Mouse (Mus musculus): Measurements from ENCODE around the gene Traf5.

The Traf5 gene

GRCm38 (mm10) chr1:192061666-192062306 is 30.6 kb downstream of the Traf5 start:
- no peak for DNase-seq

DNA sequence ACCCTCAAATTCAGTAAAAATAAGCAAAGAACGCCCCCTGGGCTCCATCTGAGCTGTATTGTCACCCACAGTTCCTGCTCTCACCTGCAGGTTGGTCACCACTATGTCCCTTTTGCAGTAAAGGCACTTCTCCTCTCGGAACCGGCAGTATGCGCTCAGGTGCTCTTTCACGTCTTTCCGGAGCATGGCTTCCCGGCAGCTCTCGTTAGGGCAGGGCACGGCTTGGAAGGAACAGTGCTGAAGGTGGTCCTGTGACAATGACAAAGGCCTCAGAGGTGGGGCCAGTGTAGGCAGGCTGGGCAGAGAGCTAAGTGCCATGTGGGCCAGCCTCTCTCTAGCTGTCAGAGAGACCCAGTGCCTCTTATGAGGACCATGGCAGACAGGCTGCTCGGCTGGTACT is 33.4 kb downstream of the Traf5 start:
- DNase-seq: no peak

GRCm38 (mm10) chr1:192053726-192054125 is 38.6 kb downstream of the Traf5 start:
- DNase-seq: no peak

- no peak for DNase-seq
Measured at GRCm38 (mm10) chr1:192052986-192053385, 39.4 kb downstream of the Traf5 start.

- no peak for DNase-seq
Measured at GRCm38 (mm10) chr1:192052461-192052860, 39.9 kb downstream of the Traf5 start.

DNA sequence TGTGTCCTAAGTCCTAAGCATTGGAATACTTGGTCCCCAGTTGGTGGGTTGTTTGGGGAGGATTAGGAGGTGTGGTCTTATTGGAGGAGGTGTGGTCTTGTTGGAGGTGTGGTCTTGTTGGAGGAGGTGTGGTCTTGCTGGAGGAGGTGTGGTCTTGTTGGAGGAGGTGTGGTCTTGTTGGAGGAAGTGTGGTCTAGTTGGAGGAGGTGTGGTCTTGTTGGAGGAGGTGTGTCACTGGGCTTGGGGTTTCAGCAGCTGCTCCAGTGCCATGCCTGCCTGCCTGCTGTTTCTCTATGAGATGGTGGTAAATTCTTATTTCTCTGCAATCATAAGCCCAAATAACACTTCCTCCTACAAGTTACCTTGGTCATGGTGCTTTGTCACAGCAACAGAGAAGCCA is 93.3 kb downstream of the Traf5 start:
- no peak for DNase-seq

DNA sequence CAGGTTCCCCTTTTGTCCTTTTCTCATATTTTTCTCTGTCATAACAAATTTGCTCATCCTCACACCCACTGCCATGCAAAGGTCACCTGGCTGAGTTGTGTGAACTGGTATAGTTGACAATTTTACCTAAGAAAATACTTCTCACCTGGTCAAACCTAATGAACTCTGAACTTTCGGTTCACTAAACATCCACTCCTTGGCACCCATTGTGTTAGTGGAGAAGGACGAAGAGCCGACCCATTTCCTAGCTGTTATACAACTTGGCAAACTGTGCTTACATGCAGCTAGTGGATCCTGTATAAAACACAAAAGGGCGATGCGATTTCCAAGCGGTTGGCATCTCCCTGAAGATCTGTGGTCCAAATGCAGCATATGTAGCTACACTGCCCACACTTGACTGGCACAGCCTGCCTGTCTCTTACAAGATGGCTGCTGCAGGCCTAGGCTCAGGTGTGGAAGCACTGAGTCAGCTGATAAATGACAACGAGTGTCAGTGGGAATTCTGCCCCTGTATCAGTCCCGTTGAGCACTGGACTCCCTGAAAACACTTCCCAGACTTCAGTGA is 95.7 kb downstream of the Traf5 start:
- DNase-seq: no peak

- no peak for DNase-seq
Measured at GRCm38 (mm10) chr1:191995916-191996315, 96.4 kb downstream of the Traf5 start.

GRCm38 (mm10) chr1:191995488-191995887 is 96.9 kb downstream of the Traf5 start:
- no peak for DNase-seq

GRCm38 (mm10) chr1:191994476-191994875 is 97.9 kb downstream of the Traf5 start:
- DNase-seq: no peak

- no peak for DNase-seq
Measured at GRCm38 (mm10) chr1:191992040-191992780, 100.1 kb downstream of the Traf5 start.

- peak; percentile 96 for DNase-seq
Measured at GRCm38 (mm10) chr1:191989994-191990393, 102.4 kb downstream of the Traf5 start.

- no peak for DNase-seq
Measured at GRCm38 (mm10) chr1:191989060-191989459, 103.3 kb downstream of the Traf5 start.

DNA sequence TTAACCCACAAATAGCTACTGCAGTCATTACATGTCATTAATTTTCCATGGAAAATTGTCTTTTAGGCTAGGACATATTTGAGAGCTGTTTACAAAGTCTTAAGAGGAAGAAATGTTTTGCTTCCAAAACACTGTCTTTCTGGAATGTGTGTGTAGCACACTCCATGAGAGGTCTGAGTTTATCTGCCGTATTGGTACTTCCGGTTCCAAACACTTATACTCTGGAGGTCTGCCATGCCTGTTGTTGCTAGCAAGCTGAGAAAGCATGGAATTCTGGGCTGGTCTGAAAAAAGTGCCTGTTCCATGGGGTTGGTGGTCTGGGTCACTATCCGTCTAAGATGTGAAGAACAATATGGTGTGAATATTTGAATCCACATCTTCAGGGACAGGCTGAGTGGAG is 103.7 kb downstream of the Traf5 start:
- no peak for DNase-seq

DNA sequence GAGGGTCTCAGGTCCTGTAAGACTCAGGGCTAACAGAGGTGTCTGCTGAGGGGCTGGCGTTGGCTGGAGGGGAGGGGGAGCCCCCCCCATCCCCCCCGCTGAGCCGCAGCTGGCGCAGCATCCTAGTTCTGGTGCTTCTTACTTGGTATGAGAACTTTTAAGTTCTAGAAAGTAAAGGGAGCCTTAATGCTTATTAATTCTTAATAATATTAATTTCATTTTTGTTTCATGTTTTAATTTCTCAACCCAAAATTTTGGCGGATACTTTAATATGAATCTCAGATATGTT is 104.9 kb downstream of the Traf5 start:
- no peak for DNase-seq

DNA sequence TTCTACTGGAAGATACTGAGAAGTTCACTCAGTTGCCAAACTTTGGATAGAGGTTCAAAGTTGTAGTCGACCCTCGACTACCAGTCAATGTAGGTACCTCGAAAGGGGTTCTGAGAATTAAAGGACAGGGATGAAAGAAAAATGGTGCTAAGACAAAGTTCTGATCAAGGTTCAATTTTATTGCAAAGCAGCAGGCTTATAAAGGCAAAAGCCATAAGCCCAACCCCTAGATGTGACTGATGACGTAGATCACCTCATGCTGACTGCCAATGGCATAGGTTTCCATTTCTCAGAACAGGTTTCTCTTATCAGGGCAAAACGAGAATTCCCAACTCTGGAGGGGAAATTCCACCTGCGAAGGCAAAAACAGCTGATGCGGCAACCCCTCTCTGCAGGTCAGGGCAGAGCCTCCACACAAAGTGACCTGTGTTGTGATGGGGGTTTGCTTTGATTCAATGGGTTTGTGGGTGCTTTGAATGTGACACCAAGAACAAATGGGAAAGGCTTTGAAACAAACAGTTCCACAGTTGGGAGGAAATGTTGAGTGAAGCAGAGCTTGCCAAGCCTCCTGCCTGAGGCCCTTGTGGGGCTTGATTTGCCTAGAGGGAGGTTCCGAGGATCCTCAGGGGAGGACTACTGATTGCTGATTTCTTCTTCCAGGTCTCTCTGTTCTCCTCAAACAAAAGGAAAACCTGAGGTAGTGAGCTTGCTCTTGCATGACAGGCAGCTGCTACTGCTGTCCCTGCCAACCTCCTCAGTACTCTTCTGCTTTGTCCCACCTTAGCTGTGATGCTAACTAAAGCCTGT is 105.5 kb downstream of the Traf5 start:
- DNase-seq: no peak

DNA sequence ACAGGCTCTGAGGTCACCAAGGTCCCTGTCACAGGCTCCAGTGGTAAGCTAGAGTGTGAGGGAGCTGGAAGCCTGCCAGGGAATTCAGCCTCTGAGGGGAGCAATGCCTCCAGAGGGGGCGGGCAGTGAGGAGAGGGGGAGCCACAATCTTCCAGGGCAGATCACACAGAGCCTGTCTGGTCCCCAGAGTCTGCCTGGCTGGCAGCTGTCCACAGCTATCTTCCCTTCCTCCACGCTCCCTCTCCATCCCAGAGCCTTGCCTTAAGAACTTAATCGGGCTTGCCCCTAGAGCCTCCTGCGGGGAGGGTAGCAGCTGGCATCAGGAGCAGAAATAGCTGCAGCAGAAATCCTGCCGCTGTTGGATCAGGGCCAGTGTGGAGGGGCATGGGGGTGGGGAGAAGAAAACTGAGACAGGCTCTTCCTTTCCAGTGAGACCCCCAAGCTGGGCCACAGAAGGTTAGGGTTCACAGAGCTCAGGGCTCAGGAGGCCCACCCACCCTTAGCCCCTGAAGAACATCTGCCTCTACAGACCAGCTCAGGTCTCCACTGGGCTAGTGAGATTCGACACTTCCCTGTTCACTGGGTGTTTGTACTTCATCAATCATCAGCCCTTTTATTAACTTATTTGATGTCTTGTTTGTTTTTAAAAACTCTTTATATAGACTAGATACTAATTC is 110.8 kb downstream of the Traf5 start:
- DNase-seq: no peak

DNA sequence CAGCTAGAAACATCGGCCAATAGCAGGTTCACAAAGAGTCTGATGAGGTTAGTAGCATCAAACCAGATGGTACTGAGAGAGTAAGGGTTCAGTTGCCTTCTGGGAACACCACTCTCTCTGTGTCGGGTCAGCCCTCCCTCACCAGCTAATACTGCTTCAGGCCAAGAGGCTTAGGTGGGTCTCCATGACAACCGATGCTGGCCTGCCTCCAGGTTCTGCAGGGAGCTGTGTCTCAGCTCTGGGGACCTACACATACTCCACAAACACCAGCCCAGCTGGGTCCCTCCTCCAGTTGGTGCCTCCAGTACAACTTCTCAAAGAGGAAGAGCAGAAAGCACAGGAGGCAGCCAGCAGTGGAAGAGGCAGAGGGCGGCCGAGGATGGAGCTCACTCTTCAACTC is 115.2 kb downstream of the Traf5 start, which contains the start of gene Rd3:
Gene Rd3, plus strand, starts transcription at position 184 of the 400 bp plus-strand sequence.
- DNase-seq: no peak

- no peak for DNase-seq
Measured at GRCm38 (mm10) chr1:191974509-191975405, 117.6 kb downstream of the Traf5 start.

GRCm38 (mm10) chr1:191969939-191970338 is 122.4 kb downstream of the Traf5 start:
- no peak for DNase-seq

DNA sequence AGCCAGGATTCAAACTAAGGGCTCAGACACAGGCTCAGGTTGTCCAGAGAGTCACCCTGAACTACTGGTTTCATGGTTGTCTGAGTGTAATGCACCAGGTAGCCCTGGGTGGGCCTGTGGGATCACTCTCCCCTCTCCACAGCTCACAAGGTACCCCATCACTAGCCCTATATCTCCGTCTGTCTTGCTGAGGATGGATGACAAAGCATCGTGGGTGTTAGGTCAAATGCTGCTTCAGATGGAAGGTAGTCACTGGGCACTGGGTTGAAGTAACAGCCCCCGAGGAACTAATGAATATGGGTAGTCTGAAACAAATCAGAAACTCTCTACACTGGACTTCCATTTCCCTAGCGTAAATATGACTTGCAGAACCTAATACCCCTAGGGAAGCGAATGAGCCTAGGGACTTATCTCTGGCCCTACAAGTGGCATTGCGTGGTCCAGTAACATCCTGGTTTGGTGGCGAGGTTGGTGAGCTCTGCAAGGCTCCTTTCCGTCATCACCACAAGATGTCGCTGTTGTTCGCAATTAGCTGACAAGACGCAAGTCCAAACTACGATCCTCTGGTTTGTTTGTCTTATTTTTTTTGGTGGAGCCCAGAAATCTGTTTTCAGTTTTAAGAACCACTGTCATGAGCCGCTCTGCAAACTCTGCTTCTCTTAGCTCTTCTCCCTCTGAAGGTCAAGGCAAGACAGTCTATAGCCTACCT is 127.4 kb downstream of the Traf5 start:
- peak; percentile 62 for DNase-seq
